Mouse (Mus musculus): ENCODE measurements around the gene Hilpda.

DNA sequence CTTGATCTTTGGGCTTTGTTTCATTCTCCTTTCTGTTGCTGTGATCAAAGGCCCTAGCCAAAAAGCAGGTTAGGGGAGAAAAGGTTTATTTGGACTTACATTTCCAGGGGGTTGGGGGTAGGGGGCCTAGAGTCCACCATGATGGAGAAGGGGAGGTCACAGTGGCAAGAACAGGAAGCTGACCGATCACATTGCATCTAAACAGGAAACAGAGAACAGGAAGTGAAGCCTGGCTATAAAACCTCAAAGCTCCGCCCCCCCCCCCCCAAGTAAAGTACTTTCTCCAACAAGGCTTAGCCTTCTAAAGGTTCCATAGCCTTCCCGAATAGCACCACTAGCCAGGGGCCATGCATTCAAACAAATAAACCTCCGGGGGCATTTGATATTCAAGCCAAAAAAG is 50.4 kb downstream of the Hilpda start:
- no peak for TF ChIP-seq GATA1 (IDR thresholded peaks at IDR 0.05; ENCODE audit: borderline replicate concordance, low read length)
- TF ChIP-seq FLI1 (IDR thresholded peaks at IDR 0.05; ENCODE audit: low read length), result no peak

Measured in megakaryocyte, embryonic 14.5 days (primary cell).